Mouse (Mus musculus) midbrain, embryonic 16.5 days (tissue): ENCODE measurements around the gene Samd14. TPM values are rescaled to one million over a fixed set of nuclear protein-coding genes. Genes with fewer than 3 reads are reported as not detected.
"Not testable (repeated sequence)": the region's sequence is repeated elsewhere in the genome, so short reads cannot be mapped to it uniquely, and the experiment has no call there.

Experiments
- ATAC-seq: fragments of 200-750 bp; cut with Nextera tagmentation; 2 replicates; pipeline ENCODE4 v1.8.0; 2017; ENCODE audit warnings: moderate TSS enrichment
- H3K27ac ChIP-seq: fragments of 300-500 bp; sonication (generic); 2 replicates; pipeline ENCODE4 v1.5.1; 2014; ENCODE audit warnings: mild to moderate bottlenecking, low read length, mixed read lengths
- H3K27me3 ChIP-seq: fragments of 300-500 bp; sonication (generic); 2 replicates; pipeline ENCODE4 v1.6.1; 2014; ENCODE audit warnings: low read depth, low read length, mixed read lengths; ENCODE audit not compliant: control insufficient read depth, insufficient read depth
- H3K36me3 ChIP-seq: fragments of 300-500 bp; sonication (generic); 2 replicates; pipeline ENCODE4 v1.6.1; 2014; ENCODE audit warnings: mild to moderate bottlenecking, low read length, moderate library complexity, mixed read lengths; ENCODE audit not compliant: control insufficient read depth, insufficient read depth
- H3K4me1 ChIP-seq: fragments of 300-500 bp; sonication (generic); 2 replicates; pipeline ENCODE4 v1.6.1; 2014; ENCODE audit warnings: mild to moderate bottlenecking, low read length, mixed read lengths; ENCODE audit not compliant: control insufficient read depth, insufficient read depth
- H3K4me2 ChIP-seq: fragments of 300-500 bp; sonication (generic); 2 replicates; pipeline ENCODE4 v1.6.1; 2014; ENCODE audit warnings: mild to moderate bottlenecking, low read length, mixed read lengths
- H3K4me3 ChIP-seq: fragments of 300-500 bp; sonication (generic); 2 replicates; pipeline ENCODE4 v1.5.1; 2014; ENCODE audit warnings: low read depth, mild to moderate bottlenecking, low read length, moderate library complexity, mixed read lengths
- H3K9ac ChIP-seq: fragments of 300-500 bp; sonication (generic); 2 replicates; pipeline ENCODE4 v1.6.1; 2014; ENCODE audit warnings: low read depth, low read length, mixed read lengths
- H3K9me3 ChIP-seq: fragments of 300-500 bp; sonication (generic); replicated peaks from 2 replicates; pipeline ENCODE4 v1.6.1; 2014; ENCODE audit warnings: mild to moderate bottlenecking, low read length, mixed read lengths; ENCODE audit not compliant: control insufficient read depth, poor library complexity, severe bottlenecking
- WGBS: fragments of 180-500 bp; shearing (Covaris S2); extraction: QIAGEN DNeasy Blood & Tissue Kit; methylation state at CpG from one replicate; pipeline ENCODE4 v1.1.7; 2014; 5-methylcytosine and 5-hydroxymethylcytosine counted together
- polyA plus RNA-seq: library from polyadenylated mRNA; unstranded; fragments of >200 nt; fragmentation: Nextera tagmentation; extraction: Ambion mirVana; gene quantifications from 2 replicates; pipeline ENCODE4 v1.2.1, GENCODE M21; 2015

The Samd14 gene
- 164 and 171 TPM in 2 replicates for polyA plus RNA-seq

GRCm38 (mm10) chr11:95009629-95010014 lies at the start of gene Samd14:
Gene Samd14 (plus strand): TSS chr11:95009879.
- Histone ChIP-seq H3K9me3 (no peaks in the 10 kb centered on the region), H3K4me1 (peaks cover 62% of the 10 kb centered on the region), H3K36me3 (peaks cover 17% of the 10 kb centered on the region)

GRCm38 (mm10) chr11:94962534-94963101 lies 47.1 kb upstream of the Samd14 start:
- no peak overlapping the region for H3K9ac ChIP-seq
- no peak for ATAC-seq
- 79% methylated on average over 5 of the region's 5 CpGs for WGBS
- no peak overlapping the region for H3K4me3 ChIP-seq
- no peaks in the 10 kb centered on the region for H3K9me3 ChIP-seq
- H3K4me1 ChIP-seq, result no peaks in the 10 kb centered on the region
- H3K36me3 ChIP-seq, result no peaks in the 10 kb centered on the region
- no peaks in the 10 kb centered on the region for H3K27me3 ChIP-seq
- H3K4me2 ChIP-seq, result no peak overlapping the region
- H3K27ac ChIP-seq, result no peak overlapping the region

More at GRCm38 (mm10) chr11:95009629-95010014, at the start of gene Samd14:
- H3K27ac ChIP-seq, result peak within 1 kb of the TSS; percentile 94
- ATAC-seq, result peak; percentile 71
- H3K9ac ChIP-seq, result peak within 1 kb of the TSS; percentile 99
- H3K27me3 ChIP-seq, result no peaks in the 10 kb centered on the region
- 1% methylated on average over 22 of the region's 32 CpGs for WGBS
- peak within 1 kb of the TSS; percentile 97 for H3K4me2 ChIP-seq
- H3K4me3 ChIP-seq, result peak within 1 kb of the TSS; percentile 81

- WGBS, result 53% methylated on average over 4 of the region's 4 CpGs
- no peaks in the 10 kb centered on the region for H3K9me3 ChIP-seq
- no peak within 1 kb of the TSS for H3K4me2 ChIP-seq
- H3K4me3 ChIP-seq, result no peak within 1 kb of the TSS
- no peak for ATAC-seq
- H3K36me3 ChIP-seq, result no peaks in the 10 kb centered on the region
- no peak within 1 kb of the TSS for H3K27ac ChIP-seq
- H3K27me3 ChIP-seq, result no peaks in the 10 kb centered on the region
- H3K9ac ChIP-seq, result no peak within 1 kb of the TSS
- H3K4me1 ChIP-seq, result no peaks in the 10 kb centered on the region
These were observed 42.3 kb upstream of the Samd14 start, which contains the start of gene Hils1 for GRCm38 (mm10) chr11:94967419-94967818. Gene Hils1 (plus strand): TSS chr11:94967593.

- Histone ChIP-seq H3K27me3 (no peaks in the 10 kb centered on the region), H3K27ac (no peak overlapping the region), H3K4me1 (no peaks in the 10 kb centered on the region), H3K9me3 (no peaks in the 10 kb centered on the region), H3K36me3 (no peaks in the 10 kb centered on the region), H3K9ac (no peak overlapping the region), H3K4me3 (no peak overlapping the region), H3K4me2 (no peak overlapping the region)
- ATAC-seq, result no peak
- 77% methylated on average over 7 of the region's 7 CpGs for WGBS
These were observed 41.5 kb upstream of the Samd14 start for GRCm38 (mm10) chr11:94968187-94968586.

GRCm38 (mm10) chr11:94969709-94970108 lies 40.0 kb upstream of the Samd14 start:
- not testable (repeated sequence) for ATAC-seq, H3K4me2 ChIP-seq, H3K27me3 ChIP-seq, H3K27ac ChIP-seq, H3K9ac ChIP-seq, H3K36me3 ChIP-seq, H3K4me3 ChIP-seq, H3K9me3 ChIP-seq, H3K4me1 ChIP-seq
- 92% methylated on average over 4 of the region's 4 CpGs for WGBS

GRCm38 (mm10) chr11:94970210-94970943 lies 39.3 kb upstream of the Samd14 start:
- H3K27ac ChIP-seq, result no peak overlapping the region
- 65% methylated on average over 15 of the region's 15 CpGs for WGBS

GRCm38 (mm10) chr11:94971895-94972615 lies 37.6 kb upstream of the Samd14 start:
- Histone ChIP-seq H3K27ac (no peak overlapping the region), H3K4me2 (no peak overlapping the region), H3K4me1 (no peaks in the 10 kb centered on the region), H3K9me3 (no peaks in the 10 kb centered on the region), H3K27me3 (no peaks in the 10 kb centered on the region), H3K9ac (no peak overlapping the region), H3K4me3 (no peak overlapping the region), H3K36me3 (no peaks in the 10 kb centered on the region)
- 60% methylated on average over 16 of the region's 16 CpGs for WGBS
- no peak for ATAC-seq

More at GRCm38 (mm10) chr11:94970210-94970943, 39.3 kb upstream of the Samd14 start:
- no peak overlapping the region for H3K4me2 ChIP-seq
- no peak overlapping the region for H3K9ac ChIP-seq
- H3K9me3 ChIP-seq, result no peaks in the 10 kb centered on the region
- H3K4me3 ChIP-seq, result no peak overlapping the region
- ATAC-seq, result no peak
- H3K4me1 ChIP-seq, result no peaks in the 10 kb centered on the region
- H3K36me3 ChIP-seq, result no peaks in the 10 kb centered on the region
- no peaks in the 10 kb centered on the region for H3K27me3 ChIP-seq

- no peak overlapping the region for H3K4me2 ChIP-seq
- no peak for ATAC-seq
- no peaks in the 10 kb centered on the region for H3K9me3 ChIP-seq
- no peak overlapping the region for H3K4me3 ChIP-seq
- 62% methylated on average over 5 of the region's 5 CpGs for WGBS
- no peaks in the 10 kb centered on the region for H3K36me3 ChIP-seq
- H3K27me3 ChIP-seq, result no peaks in the 10 kb centered on the region
- H3K9ac ChIP-seq, result no peak overlapping the region
- peaks cover 2% of the 10 kb centered on the region; the same call in 1 of the 2 replicates for H3K4me1 ChIP-seq
- H3K27ac ChIP-seq, result no peak overlapping the region
These were observed 36.8 kb upstream of the Samd14 start for GRCm38 (mm10) chr11:94972887-94973286.

- H3K4me2 ChIP-seq, result no peak overlapping the region
- H3K9ac ChIP-seq, result no peak overlapping the region
- 44% methylated on average over 4 of the region's 4 CpGs for WGBS
These were observed 36.4 kb upstream of the Samd14 start for GRCm38 (mm10) chr11:94973313-94973712.

More at GRCm38 (mm10) chr11:94973313-94973712, 36.4 kb upstream of the Samd14 start:
- Histone ChIP-seq H3K36me3 (no peaks in the 10 kb centered on the region), H3K27ac (no peak overlapping the region), H3K4me1 (peaks cover 6% of the 10 kb centered on the region), H3K27me3 (no peaks in the 10 kb centered on the region), H3K4me3 (no peak overlapping the region), H3K9me3 (no peaks in the 10 kb centered on the region)
- no peak for ATAC-seq
